Mouse (Mus musculus): ENCODE measurements at regions not wholly inside any gene's neighbourhood (a gene's known extent, or its start where the extent isn't known, plus 50 kb on each side); places are given as distances from the start of the nearest gene placed in this dataset.

- H3K36me3 ChIP-seq (ENCODE audit: control insufficient read depth, insufficient read depth, low read length): no peaks in the 10 kb centered on the region
- H3K9ac ChIP-seq (ENCODE audit: low read length): no peak overlapping the region
- H3K9me3 ChIP-seq (ENCODE audit: control insufficient read depth, low read length): no peaks in the 10 kb centered on the region
- DNase-seq (ENCODE audit: low spot score) (no peak), ATAC-seq (replicated peaks; ENCODE audit: low FRiP score) (no peak)
- 82% methylated on average over 10 of the region's 10 CpGs for WGBS
- H3K4me2 ChIP-seq (ENCODE audit: low read depth, low read length, severe bottlenecking): no peak overlapping the region
- H3K27ac ChIP-seq (ENCODE audit: low read depth, low read length): no peak overlapping the region
- no peaks in the 10 kb centered on the region for H3K27me3 ChIP-seq (ENCODE audit: control insufficient read depth, insufficient read depth, low read length)
- no peak overlapping the region for H3K4me3 ChIP-seq (ENCODE audit: low read depth, low read length)
- H3K4me1 ChIP-seq (replicated peaks; ENCODE audit: control insufficient read depth, insufficient read depth, low read length): no peaks in the 10 kb centered on the region
These were observed 547.4 kb downstream of the Etnk1 start for GRCm38 (mm10) chr6:143714461-143714860.

- no peak overlapping the region for H3K4me3 ChIP-seq (ENCODE audit: low read depth, low read length)
- ATAC-seq (replicated peaks; ENCODE audit: low FRiP score): no peak
These were observed 583.1 kb downstream of the Etnk1 start for GRCm38 (mm10) chr6:143750074-143750473.

GRCm38 (mm10) chr6:143751076-143752070, 584.4 kb downstream of the Etnk1 start:
- Histone ChIP-seq H3K36me3 (ENCODE audit: control insufficient read depth, insufficient read depth, low read length) (no peaks in the 10 kb centered on the region), H3K27me3 (ENCODE audit: control insufficient read depth, insufficient read depth, low read length) (no peaks in the 10 kb centered on the region), H3K9me3 (ENCODE audit: control insufficient read depth, low read length) (no peaks in the 10 kb centered on the region), H3K9ac (ENCODE audit: low read length) (no peak overlapping the region), H3K4me3 (ENCODE audit: low read depth, low read length) (no peak overlapping the region), H3K4me2 (ENCODE audit: low read depth, low read length, severe bottlenecking) (no peak overlapping the region), H3K27ac (ENCODE audit: low read depth, low read length) (no peak overlapping the region), H3K4me1 (replicated peaks; ENCODE audit: control insufficient read depth, insufficient read depth, low read length) (no peaks in the 10 kb centered on the region)
- 78% methylated on average over 14 of the region's 14 CpGs for WGBS
- no peak for DNase-seq (ENCODE audit: low spot score)
- ATAC-seq (replicated peaks; ENCODE audit: low FRiP score): no peak

More at GRCm38 (mm10) chr6:143750074-143750473, 583.1 kb downstream of the Etnk1 start:
- no peaks in the 10 kb centered on the region for H3K36me3 ChIP-seq (ENCODE audit: control insufficient read depth, insufficient read depth, low read length)
- no peaks in the 10 kb centered on the region for H3K4me1 ChIP-seq (replicated peaks; ENCODE audit: control insufficient read depth, insufficient read depth, low read length)
- no peaks in the 10 kb centered on the region for H3K9me3 ChIP-seq (ENCODE audit: control insufficient read depth, low read length)
- no peak overlapping the region for H3K27ac ChIP-seq (ENCODE audit: low read depth, low read length)
- no peak overlapping the region for H3K4me2 ChIP-seq (ENCODE audit: low read depth, low read length, severe bottlenecking)
- H3K27me3 ChIP-seq (ENCODE audit: control insufficient read depth, insufficient read depth, low read length): no peaks in the 10 kb centered on the region
- no peak overlapping the region for H3K9ac ChIP-seq (ENCODE audit: low read length)
- DNase-seq (ENCODE audit: low spot score): no peak

- Histone ChIP-seq H3K9ac (ENCODE audit: low read length) (no peak overlapping the region), H3K4me3 (ENCODE audit: low read depth, low read length) (no peak overlapping the region), H3K4me1 (replicated peaks; ENCODE audit: control insufficient read depth, insufficient read depth, low read length) (no peaks in the 10 kb centered on the region), H3K27me3 (ENCODE audit: control insufficient read depth, insufficient read depth, low read length) (no peaks in the 10 kb centered on the region), H3K27ac (ENCODE audit: low read depth, low read length) (no peak overlapping the region), H3K9me3 (ENCODE audit: control insufficient read depth, low read length) (no peaks in the 10 kb centered on the region), H3K36me3 (ENCODE audit: control insufficient read depth, insufficient read depth, low read length) (no peaks in the 10 kb centered on the region), H3K4me2 (ENCODE audit: low read depth, low read length, severe bottlenecking) (no peak overlapping the region)
- ATAC-seq (replicated peaks; ENCODE audit: low FRiP score) (no peak), DNase-seq (ENCODE audit: low spot score) (no peak)
- WGBS: 80% methylated on average over 3 of the region's 3 CpGs
These were observed 590.4 kb downstream of the Etnk1 start for GRCm38 (mm10) chr6:143757462-143757861.

- no peak overlapping the region for H3K27ac ChIP-seq (ENCODE audit: low read depth, low read length)
- 84% methylated on average over 2 of the region's 2 CpGs for WGBS
These were observed 601.1 kb downstream of the Etnk1 start for GRCm38 (mm10) chr6:143768115-143768514.

More at GRCm38 (mm10) chr6:143768115-143768514, 601.1 kb downstream of the Etnk1 start:
- Histone ChIP-seq H3K27me3 (ENCODE audit: control insufficient read depth, insufficient read depth, low read length) (no peaks in the 10 kb centered on the region), H3K9me3 (ENCODE audit: control insufficient read depth, low read length) (peaks cover 3% of the 10 kb centered on the region; the same call in 1 of the 2 replicates), H3K9ac (ENCODE audit: low read length) (no peak overlapping the region), H3K4me1 (replicated peaks; ENCODE audit: control insufficient read depth, insufficient read depth, low read length) (no peaks in the 10 kb centered on the region), H3K4me2 (ENCODE audit: low read depth, low read length, severe bottlenecking) (no peak overlapping the region), H3K36me3 (ENCODE audit: control insufficient read depth, insufficient read depth, low read length) (no peaks in the 10 kb centered on the region), H3K4me3 (ENCODE audit: low read depth, low read length) (no peak overlapping the region)
- DNase-seq (ENCODE audit: low spot score) (no peak), ATAC-seq (replicated peaks; ENCODE audit: low FRiP score) (no peak)

Measured in forebrain, embryonic 11.5 days (tissue).